Mouse (Mus musculus) embryonic fibroblast, embryonic 13.5 days (primary cell): ENCODE results near the gene Grid2. TPM values are rescaled to one million over a fixed set of nuclear protein-coding genes. Genes with fewer than 3 reads are reported as not detected.

Source experiments
- H3K27ac ChIP-seq: 2 replicates; pipeline ENCODE4 v1.5.1; 2012; ENCODE audit warnings: low read length, control low read depth, inconsistent platforms; ENCODE audit not compliant: insufficient read depth
- H3K4me1 ChIP-seq: 2 replicates; pipeline ENCODE4 v1.6.1; 2011; ENCODE audit warnings: low read length; ENCODE audit not compliant: control insufficient read depth, insufficient read depth
- H3K4me3 ChIP-seq: 2 replicates; pipeline ENCODE4 v1.5.1; 2011; ENCODE audit warnings: mild to moderate bottlenecking, control low read depth, low read length; ENCODE audit not compliant: insufficient read depth
- CTCF ChIP-seq: IDR thresholded peaks from 2 replicates; pipeline ENCODE4 v1.5.1; 2011; ENCODE audit warnings: mild to moderate bottlenecking, control low read depth, low read length, moderate library complexity, borderline replicate concordance; ENCODE audit not compliant: insufficient read depth
- POLR2A ChIP-seq: IDR thresholded peaks from 2 replicates; pipeline ENCODE4 v1.6.1; 2011; ENCODE audit warnings: low read depth, mild to moderate bottlenecking, control low read depth, low read length, moderate library complexity
- polyA plus RNA-seq: library from polyadenylated mRNA; stranded (reverse); fragments of >200 nt; gene quantifications from 2 replicates; pipeline ENCODE4 v1.2.4, GENCODE M21; 2011; ENCODE audit warnings: low read depth; ENCODE audit not compliant: missing spikeins, insufficient read length

Grid2 gene
- polyA plus RNA-seq, 1 experiment: 1.8 TPM

GRCm38 (mm10) chr6:64678815-64679214, 1423.1 kb downstream of the Grid2 start:
- Histone ChIP-seq H3K27ac (no peak overlapping the region), H3K4me1 (no peaks in the 10 kb centered on the region), H3K4me3 (no peak overlapping the region)
- no peak for TF ChIP-seq POLR2A
- no peak for TF ChIP-seq CTCF

GRCm38 (mm10) chr6:64683974-64684373, 1428.3 kb downstream of the Grid2 start:
- Histone ChIP-seq H3K4me3 (no peak overlapping the region), H3K27ac (no peak overlapping the region), H3K4me1 (no peaks in the 10 kb centered on the region)
- peak; percentile 48; the same call in 1 of the 2 replicates for TF ChIP-seq CTCF
- TF ChIP-seq POLR2A: no peak

GRCm38 (mm10) chr6:64684973-64685372, 1429.3 kb downstream of the Grid2 start:
- TF ChIP-seq CTCF (no peak), POLR2A (no peak)

GRCm38 (mm10) chr6:64688181-64688944, 1432.7 kb downstream of the Grid2 start:
- TF ChIP-seq POLR2A: no peak
- no peak for TF ChIP-seq CTCF
- Histone ChIP-seq H3K27ac (no peak overlapping the region), H3K4me3 (no peak overlapping the region), H3K4me1 (no peaks in the 10 kb centered on the region)

More at GRCm38 (mm10) chr6:64684973-64685372, 1429.3 kb downstream of the Grid2 start:
- Histone ChIP-seq H3K4me3 (no peak overlapping the region), H3K27ac (no peak overlapping the region), H3K4me1 (no peaks in the 10 kb centered on the region)

GRCm38 (mm10) chr6:64694688-64695087, 1439.0 kb downstream of the Grid2 start:
- H3K27ac ChIP-seq: no peak overlapping the region
- no peak overlapping the region for H3K4me3 ChIP-seq
- no peak for TF ChIP-seq CTCF
- no peak for TF ChIP-seq POLR2A
- no peaks in the 10 kb centered on the region for H3K4me1 ChIP-seq

GRCm38 (mm10) chr6:64703659-64704058, 1448.0 kb downstream of the Grid2 start:
- H3K4me3 ChIP-seq: no peak overlapping the region
- no peak overlapping the region for H3K27ac ChIP-seq
- TF ChIP-seq POLR2A: no peak
- TF ChIP-seq CTCF: no peak
- H3K4me1 ChIP-seq: no peaks in the 10 kb centered on the region

- Histone ChIP-seq H3K4me1 (no peaks in the 10 kb centered on the region), H3K27ac (no peak overlapping the region), H3K4me3 (peak overlapping the region; percentile 45)
- TF ChIP-seq CTCF: no peak
- TF ChIP-seq POLR2A: no peak
Observed at GRCm38 (mm10) chr6:64727751-64728403, 1472.2 kb downstream of the Grid2 start.

- no peak for TF ChIP-seq POLR2A
- TF ChIP-seq CTCF: no peak
- Histone ChIP-seq H3K27ac (no peak within 1 kb of the TSS), H3K4me1 (no peaks in the 10 kb centered on the region), H3K4me3 (peak within 1 kb of the TSS; percentile 54)
Observed at GRCm38 (mm10) chr6:64728499-64729198, 1473.0 kb downstream of the Grid2 start, which contains the start of gene Atoh1. Gene Atoh1, plus strand, starts transcription at chr6:64729125.

- no peaks in the 10 kb centered on the region for H3K4me1 ChIP-seq
- TF ChIP-seq POLR2A (no peak), CTCF (no peak)
- H3K4me3 ChIP-seq: peak overlapping the region; percentile 54
- H3K27ac ChIP-seq: no peak overlapping the region
Observed at GRCm38 (mm10) chr6:64729231-64730011, 1473.7 kb downstream of the Grid2 start.
